Mouse (Mus musculus): ENCODE data around the gene Ptpn14. TPM values are rescaled to one million over a fixed set of nuclear protein-coding genes. Genes with fewer than 3 reads are reported as not detected.

Ptpn14 gene
- total RNA-seq, 1 experiment = 27.1 TPM

- in situ Hi-C loops (cut with MboI; ENCODE audit: low sequenced_read_pairs in 2 of 2, unreplicated experiment in 2 of 2) = loop anchor here in 1 of 2 experiments (10.0 kb wide), 1 partner anchor 91 kb away; no protein-coding TSS in a partner anchor
- H3K9ac ChIP-seq (ENCODE audit: insufficient read depth, low read depth, low read length, poor library complexity, severe bottlenecking) = peak overlapping the region; percentile 38; the same call in 1 of the 2 replicates
These were observed 155.6 kb downstream of the Ptpn14 start for GRCm38 (mm10) chr1:189883531-189884170.

DNA sequence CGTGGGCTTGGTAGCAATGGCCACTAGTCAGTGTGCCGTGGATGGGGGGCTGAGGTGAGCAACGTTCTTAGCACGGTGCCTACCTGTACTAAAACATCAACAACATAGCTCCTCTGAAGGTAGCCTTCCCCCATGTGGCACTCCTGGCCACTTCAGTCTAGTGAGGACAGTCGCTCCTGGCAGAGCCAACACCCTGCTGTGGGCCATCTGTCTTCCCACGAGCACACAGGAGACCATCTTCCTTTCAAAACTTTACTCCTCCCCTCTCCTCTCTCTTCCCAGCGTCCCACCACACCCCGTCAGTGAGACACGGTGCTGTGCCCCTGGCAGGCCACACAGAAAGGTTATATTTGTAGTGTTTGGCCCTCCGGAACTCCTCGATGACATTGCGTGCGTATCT, 156.9 kb downstream of the Ptpn14 start:
- in situ Hi-C loops (cut with MboI; ENCODE audit: low sequenced_read_pairs in 2 of 2, unreplicated experiment in 2 of 2) = loop anchor here in 1 of 2 experiments (5.0 to 10.0 kb wide), 2 partner anchors 42 to 90 kb away; no protein-coding TSS in a partner anchor
- Histone ChIP-seq H3K9ac (ENCODE audit: insufficient read depth, low read depth, low read length, poor library complexity, severe bottlenecking) (no peak overlapping the region; the same call in 1 of the 2 replicates), H3K4me3 (ENCODE audit: insufficient read depth in 1 of 2, low read depth in 1 of 2, low read length in 2 of 2, poor library complexity in 1 of 2, severe bottlenecking in 1 of 2) (no peak overlapping the region), H3K36me3 (ENCODE audit: control insufficient read depth, insufficient read depth, low read length, poor library complexity, severe bottlenecking) (peaks cover 2% of the 10 kb centered on the region; the same call in 1 of the 2 replicates), H3K4me1 (ENCODE audit: control insufficient read depth in 2 of 2, insufficient read depth in 2 of 2, low read length in 2 of 2, poor library complexity in 1 of 2) (peaks cover 0 to 15% of the 10 kb centered on the region in 2 experiments; a peak in 2 of 4 replicates), H3K9me3 (ENCODE audit: control insufficient read depth, insufficient read depth, low read depth, low read length) (no peaks in the 10 kb centered on the region), H3K27ac (ENCODE audit: insufficient read depth, low read depth, low read length, poor library complexity, severe bottlenecking) (no peak overlapping the region)
- DNase-seq (ENCODE audit: low read depth, low spot score) = no peak
- TF ChIP-seq CHD2 (IDR thresholded peaks at IDR 0.05; ENCODE audit: low read depth, low read length) = no peak
- TF ChIP-seq ZNF384 (IDR thresholded peaks at IDR 0.05; ENCODE audit: low read depth, low read length) = no peak
- TF ChIP-seq MAFK (IDR thresholded peaks at IDR 0.05; ENCODE audit: insufficient read depth, low read depth, low read length) = no peak
- no peak for TF ChIP-seq ZC3H11A (IDR thresholded peaks at IDR 0.05; ENCODE audit: borderline replicate concordance, low read depth, low read length)
- no peak for TF ChIP-seq HCFC1 (IDR thresholded peaks at IDR 0.05; ENCODE audit: borderline replicate concordance, insufficient read depth, low read length)

More at GRCm38 (mm10) chr1:189883531-189884170, 155.6 kb downstream of the Ptpn14 start:
- Histone ChIP-seq H3K27ac (ENCODE audit: insufficient read depth, low read depth, low read length, poor library complexity, severe bottlenecking) (no peak overlapping the region), H3K9me3 (ENCODE audit: control insufficient read depth, insufficient read depth, low read depth, low read length) (no peaks in the 10 kb centered on the region), H3K36me3 (ENCODE audit: control insufficient read depth, insufficient read depth, low read length, poor library complexity, severe bottlenecking) (peaks cover 2% of the 10 kb centered on the region; the same call in 1 of the 2 replicates), H3K4me1 (ENCODE audit: control insufficient read depth in 2 of 2, insufficient read depth in 2 of 2, low read length in 2 of 2, poor library complexity in 1 of 2) (peaks cover 0 to 15% of the 10 kb centered on the region in 2 experiments; a peak in 2 of 4 replicates), H3K4me3 (ENCODE audit: insufficient read depth in 1 of 2, low read depth in 1 of 2, low read length in 2 of 2, poor library complexity in 1 of 2, severe bottlenecking in 1 of 2) (peak overlapping the region; percentile 46 to 48)
- DNase-seq (ENCODE audit: low read depth, low spot score) = peak; percentile 57
- no peak for TF ChIP-seq ZNF384 (IDR thresholded peaks at IDR 0.05; ENCODE audit: low read depth, low read length)

DNA sequence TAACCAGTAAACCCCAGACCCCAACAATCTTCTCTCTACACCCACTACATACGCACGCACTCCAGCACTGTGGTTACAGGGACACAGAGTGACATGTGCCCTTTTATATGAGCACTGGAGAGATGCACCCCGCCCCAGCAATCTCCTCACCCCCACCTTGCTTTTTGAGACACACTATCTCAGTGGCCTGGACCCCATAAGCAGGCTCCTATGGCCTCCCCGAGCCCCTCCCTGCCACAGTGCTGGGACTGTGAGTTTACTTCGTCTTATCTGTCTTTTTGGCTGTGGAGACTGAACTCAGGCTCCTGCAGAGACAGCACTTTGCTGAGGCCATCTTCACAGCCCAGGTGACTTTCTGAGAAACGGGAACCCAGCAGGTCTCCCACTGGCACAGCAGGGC, 157.9 kb downstream of the Ptpn14 start:
- Histone ChIP-seq H3K27ac (ENCODE audit: insufficient read depth, low read depth, low read length, poor library complexity, severe bottlenecking) (no peak overlapping the region), H3K9ac (ENCODE audit: insufficient read depth, low read depth, low read length, poor library complexity, severe bottlenecking) (no peak overlapping the region), H3K4me1 (ENCODE audit: control insufficient read depth in 2 of 2, insufficient read depth in 2 of 2, low read length in 2 of 2, poor library complexity in 1 of 2) (peaks cover 0 to 15% of the 10 kb centered on the region in 2 experiments; a peak in 2 of 4 replicates), H3K4me3 (ENCODE audit: insufficient read depth in 1 of 2, low read depth in 1 of 2, low read length in 2 of 2, poor library complexity in 1 of 2, severe bottlenecking in 1 of 2) (no peak overlapping the region), H3K36me3 (ENCODE audit: control insufficient read depth, insufficient read depth, low read length, poor library complexity, severe bottlenecking) (no peaks in the 10 kb centered on the region; the same call in 1 of the 2 replicates), H3K9me3 (ENCODE audit: control insufficient read depth, insufficient read depth, low read depth, low read length) (no peaks in the 10 kb centered on the region)
- in situ Hi-C loops (cut with MboI; ENCODE audit: low sequenced_read_pairs in 2 of 2, unreplicated experiment in 2 of 2) = loop anchor here in 1 of 2 experiments (5.0 to 10.0 kb wide), 2 partner anchors 41 to 89 kb away; no protein-coding TSS in a partner anchor
- TF ChIP-seq ZNF384 (IDR thresholded peaks at IDR 0.05; ENCODE audit: low read depth, low read length) (no peak), ZC3H11A (IDR thresholded peaks at IDR 0.05; ENCODE audit: borderline replicate concordance, low read depth, low read length) (no peak), MAFK (IDR thresholded peaks at IDR 0.05; ENCODE audit: insufficient read depth, low read depth, low read length) (no peak), HCFC1 (IDR thresholded peaks at IDR 0.05; ENCODE audit: borderline replicate concordance, insufficient read depth, low read length) (no peak), CHD2 (IDR thresholded peaks at IDR 0.05; ENCODE audit: low read depth, low read length) (no peak)
- DNase-seq (ENCODE audit: low read depth, low spot score) = no peak

DNA sequence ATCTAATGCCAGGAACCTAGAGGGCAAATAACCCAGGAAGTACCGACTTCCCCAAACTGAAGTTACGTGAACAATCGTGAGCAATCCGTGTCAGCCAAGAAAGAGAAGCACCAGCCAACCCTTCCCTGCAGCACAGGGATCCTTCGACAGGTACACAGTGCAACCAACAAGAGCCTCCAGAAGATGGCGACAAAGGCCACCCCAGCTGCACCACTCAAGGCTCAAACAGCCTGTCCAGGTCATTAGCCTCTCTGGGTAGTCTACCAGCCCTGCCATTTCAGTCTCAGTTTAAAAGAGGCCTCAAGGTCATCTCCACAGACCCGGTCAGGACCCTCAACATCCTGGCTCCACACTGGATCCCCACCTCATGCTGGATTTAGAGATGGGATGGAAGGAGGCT, 159.4 kb downstream of the Ptpn14 start:
- in situ Hi-C loops (cut with MboI; ENCODE audit: low sequenced_read_pairs in 2 of 2, unreplicated experiment in 2 of 2) = loop anchor here in 1 of 2 experiments (5.0 to 10.0 kb wide), 2 partner anchors 40 to 87 kb away; no protein-coding TSS in a partner anchor
- Histone ChIP-seq H3K4me1 (ENCODE audit: control insufficient read depth in 2 of 2, insufficient read depth in 2 of 2, low read length in 2 of 2, poor library complexity in 1 of 2) (peaks cover 0 to 17% of the 10 kb centered on the region in 2 experiments; a peak in 2 of 4 replicates), H3K4me3 (ENCODE audit: insufficient read depth in 1 of 2, low read depth in 1 of 2, low read length in 2 of 2, poor library complexity in 1 of 2, severe bottlenecking in 1 of 2) (no peak overlapping the region), H3K9me3 (ENCODE audit: control insufficient read depth, insufficient read depth, low read depth, low read length) (no peaks in the 10 kb centered on the region), H3K9ac (ENCODE audit: insufficient read depth, low read depth, low read length, poor library complexity, severe bottlenecking) (no peak overlapping the region), H3K27ac (ENCODE audit: insufficient read depth, low read depth, low read length, poor library complexity, severe bottlenecking) (no peak overlapping the region), H3K36me3 (ENCODE audit: control insufficient read depth, insufficient read depth, low read length, poor library complexity, severe bottlenecking) (peaks cover under 1% of the 10 kb centered on the region; the same call in 1 of the 2 replicates)
- peak; percentile 54 for DNase-seq (ENCODE audit: low read depth, low spot score)
- TF ChIP-seq MAFK (IDR thresholded peaks at IDR 0.05; ENCODE audit: insufficient read depth, low read depth, low read length) (no peak), ZC3H11A (IDR thresholded peaks at IDR 0.05; ENCODE audit: borderline replicate concordance, low read depth, low read length) (peak; percentile 95)
